Mouse (Mus musculus): Measurements from ENCODE around the gene Zfp131. TPM values are rescaled to one million over a fixed set of nuclear protein-coding genes. Genes with fewer than 3 reads are reported as not detected.
A peak's percentile ranks its signal among the peaks of the same experiment; 100 is the strongest.
"Not testable (repeated sequence)": the region's sequence is repeated elsewhere in the genome, so short reads cannot be mapped to it uniquely, and the experiment has no call there.

Gene Zfp131
- polyA plus RNA-seq (2014; fragmentation: Nextera tagmentation; extraction: Ambion mirVana): 44.2 and 49.4 TPM in 2 replicates

DNA sequence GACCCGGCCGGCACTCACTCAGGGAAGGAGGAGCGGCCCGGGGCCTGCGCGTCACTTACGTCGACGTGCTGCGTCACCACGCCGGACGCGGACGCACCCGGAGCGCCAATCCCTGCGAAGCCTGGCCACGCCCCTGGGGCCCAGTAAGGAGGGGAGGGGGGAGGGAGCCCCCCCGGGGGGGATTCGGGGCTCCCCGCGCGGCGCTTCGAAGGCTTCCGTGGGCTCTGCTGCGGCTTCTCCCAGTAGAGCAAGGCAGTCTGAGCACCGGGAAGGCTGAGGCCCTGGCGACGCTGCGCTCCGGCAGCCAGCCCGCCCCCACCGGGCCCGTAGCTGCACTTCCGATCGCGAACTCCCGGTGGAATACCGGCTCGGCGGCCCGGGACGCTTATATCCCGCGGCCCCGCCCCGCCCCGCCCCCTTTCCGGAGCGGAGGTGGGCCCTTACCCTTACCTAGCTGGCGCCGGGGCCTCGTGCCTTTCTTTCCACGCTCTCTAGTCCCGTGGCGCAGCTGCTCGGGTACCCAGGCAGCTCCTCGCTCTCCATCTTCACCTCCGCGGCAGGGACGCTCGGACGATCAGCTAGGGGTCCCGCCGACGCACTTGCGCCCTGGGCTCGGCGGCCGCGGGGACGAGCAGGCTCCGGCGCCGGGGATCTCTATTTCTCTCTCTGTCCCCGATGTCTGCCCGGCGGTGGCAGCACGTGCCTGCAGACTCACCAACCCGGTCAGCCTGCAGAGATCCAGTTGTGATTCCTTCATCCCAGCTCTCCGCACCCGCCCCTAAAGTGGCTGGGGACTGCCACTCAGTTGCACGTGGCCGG, at the start of gene Zfp131:
Zfp131 (minus strand) TSS at position 129 of the 819 bp plus-strand sequence.
- peak within 1 kb of the TSS; percentile 85 for H3K4me3 ChIP-seq (ENCODE audit: low read depth, low read length)
- H3K36me3 ChIP-seq (ENCODE audit: control insufficient read depth, insufficient read depth, low read length): peaks cover 9% of the 10 kb centered on the region
- peak; percentile 97 for ATAC-seq (ENCODE audit: low FRiP score)
- peak within 1 kb of the TSS; percentile 89 for H3K9ac ChIP-seq (ENCODE audit: low read length)
- peak; percentile 100 for DNase-seq (ENCODE audit: low spot score, missing footprints)
- H3K4me1 ChIP-seq (ENCODE audit: control insufficient read depth, insufficient read depth, low read length): peaks cover 15% of the 10 kb centered on the region
- WGBS: 0% methylated on average over 74 of the region's 86 CpGs
- no peaks in the 10 kb centered on the region for H3K9me3 ChIP-seq (ENCODE audit: control insufficient read depth, low read length)
- H3K27ac ChIP-seq (ENCODE audit: low read depth, low read length): peak within 1 kb of the TSS; percentile 89
- H3K27me3 ChIP-seq (ENCODE audit: control insufficient read depth, insufficient read depth, low read length): no peaks in the 10 kb centered on the region
- peak within 1 kb of the TSS; percentile 72 for H3K4me2 ChIP-seq

DNA sequence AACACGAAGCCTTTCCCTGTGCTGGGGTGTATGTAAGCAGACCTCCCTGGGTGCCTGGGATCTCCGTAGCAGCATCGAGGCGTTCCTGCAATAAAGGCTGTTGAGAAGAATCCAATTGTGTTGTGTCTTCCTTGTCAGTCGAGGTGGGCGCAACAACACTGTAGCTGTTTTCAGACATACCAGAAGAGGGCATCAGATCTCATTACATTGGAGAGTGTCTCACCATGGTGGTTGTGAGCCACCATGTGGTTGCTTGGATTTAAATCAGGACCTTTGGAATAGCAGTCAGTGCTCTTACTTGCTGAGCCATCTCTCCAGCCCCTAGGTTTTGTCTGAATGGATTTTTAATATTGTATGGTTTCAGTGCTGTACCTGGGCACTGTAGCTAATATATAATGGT, 49.3 kb upstream of the Zfp131 start:
- not testable (repeated sequence) for DNase-seq (ENCODE audit: low spot score, missing footprints); H3K4me1 ChIP-seq (ENCODE audit: control insufficient read depth, insufficient read depth, low read length); H3K4me2 ChIP-seq; H3K9me3 ChIP-seq (ENCODE audit: control insufficient read depth, low read length); H3K4me3 ChIP-seq (ENCODE audit: low read depth, low read length); H3K27me3 ChIP-seq (ENCODE audit: control insufficient read depth, insufficient read depth, low read length); H3K36me3 ChIP-seq (ENCODE audit: control insufficient read depth, insufficient read depth, low read length); H3K27ac ChIP-seq (ENCODE audit: low read depth, low read length); H3K9ac ChIP-seq (ENCODE audit: low read length)
- WGBS: 29% methylated on average over 6 of the region's 6 CpGs
- 0 out of 2 replicates have a peak, but pooled peaks have one; percentile 29 for ATAC-seq (ENCODE audit: low FRiP score)

DNA sequence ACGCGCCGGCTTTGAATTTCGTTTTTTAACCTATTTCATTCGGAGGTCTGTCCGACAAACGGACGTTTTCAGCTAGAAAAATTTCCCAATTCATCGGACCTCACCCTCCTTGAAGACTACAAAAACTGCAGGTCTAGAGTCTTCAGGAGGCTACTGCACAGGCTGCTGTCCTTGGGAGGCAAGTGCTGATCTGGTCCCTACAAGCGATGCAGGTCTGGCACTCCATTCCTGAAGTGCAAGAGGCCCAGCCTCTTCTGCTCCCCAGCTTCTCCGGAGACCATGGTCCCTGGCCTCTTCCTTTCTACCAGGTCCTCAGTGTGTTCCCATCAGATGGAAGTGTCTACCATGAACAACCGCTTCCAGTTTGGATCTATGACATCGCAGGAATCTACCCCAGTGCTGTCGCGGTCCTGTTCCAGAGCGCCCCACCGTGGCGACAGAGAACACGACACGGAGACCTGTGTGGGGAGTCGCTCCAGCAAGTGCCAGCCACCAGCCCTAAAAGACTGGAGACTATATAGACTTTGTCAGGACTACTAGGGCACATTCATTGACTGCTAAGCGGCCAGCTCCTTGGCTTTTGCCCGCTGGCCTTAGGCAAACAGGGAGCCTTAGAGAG, 47.1 kb upstream of the Zfp131 start:
- ATAC-seq (ENCODE audit: low FRiP score) (peak; percentile 53; the same call in 1 of the 2 replicates), DNase-seq (ENCODE audit: low spot score, missing footprints) (peak; percentile 90)
- not testable (repeated sequence) for H3K4me2 ChIP-seq; H3K27me3 ChIP-seq (ENCODE audit: control insufficient read depth, insufficient read depth, low read length); H3K36me3 ChIP-seq (ENCODE audit: control insufficient read depth, insufficient read depth, low read length); H3K4me1 ChIP-seq (ENCODE audit: control insufficient read depth, insufficient read depth, low read length); H3K4me3 ChIP-seq (ENCODE audit: low read depth, low read length); H3K9me3 ChIP-seq (ENCODE audit: control insufficient read depth, low read length); H3K27ac ChIP-seq (ENCODE audit: low read depth, low read length); H3K9ac ChIP-seq (ENCODE audit: low read length)
- WGBS: 4% methylated on average over 14 of the region's 23 CpGs

DNA sequence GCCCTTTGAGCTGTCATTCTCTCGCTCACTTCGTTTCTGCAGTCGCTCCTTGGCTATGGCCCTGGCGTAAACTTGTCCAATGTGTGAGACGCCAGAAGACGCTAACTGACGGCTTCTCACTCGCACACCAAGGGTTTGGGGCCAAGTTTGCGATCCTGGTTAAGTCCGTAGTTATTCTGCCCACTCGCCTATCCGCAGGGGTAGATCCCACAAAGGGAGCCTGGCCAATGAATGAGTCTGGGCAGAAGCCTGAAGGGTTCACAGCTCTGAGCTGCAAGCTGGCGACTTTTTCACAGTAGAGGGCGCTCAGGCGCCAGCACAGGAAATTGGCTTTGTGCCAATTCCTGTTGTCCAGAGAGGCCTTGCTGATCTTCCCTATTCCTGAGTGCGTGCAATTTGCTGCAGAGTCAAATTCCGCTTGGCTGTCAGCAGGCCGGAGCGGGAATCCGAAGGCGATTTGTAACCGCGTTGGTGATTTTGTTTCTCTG, 45.7 kb upstream of the Zfp131 start:
- DNase-seq (ENCODE audit: low spot score, missing footprints) (peak; percentile 92), ATAC-seq (ENCODE audit: low FRiP score) (peak; percentile 84)
- 12% methylated on average over 23 of the region's 23 CpGs for WGBS
- H3K36me3 ChIP-seq (ENCODE audit: control insufficient read depth, insufficient read depth, low read length); H3K4me1 ChIP-seq (ENCODE audit: control insufficient read depth, insufficient read depth, low read length); H3K4me3 ChIP-seq (ENCODE audit: low read depth, low read length); H3K27ac ChIP-seq (ENCODE audit: low read depth, low read length); H3K9me3 ChIP-seq (ENCODE audit: control insufficient read depth, low read length); H3K9ac ChIP-seq (ENCODE audit: low read length); H3K27me3 ChIP-seq (ENCODE audit: control insufficient read depth, insufficient read depth, low read length): not testable (repeated sequence)
- peak overlapping the region; percentile 34 for H3K4me2 ChIP-seq

DNA sequence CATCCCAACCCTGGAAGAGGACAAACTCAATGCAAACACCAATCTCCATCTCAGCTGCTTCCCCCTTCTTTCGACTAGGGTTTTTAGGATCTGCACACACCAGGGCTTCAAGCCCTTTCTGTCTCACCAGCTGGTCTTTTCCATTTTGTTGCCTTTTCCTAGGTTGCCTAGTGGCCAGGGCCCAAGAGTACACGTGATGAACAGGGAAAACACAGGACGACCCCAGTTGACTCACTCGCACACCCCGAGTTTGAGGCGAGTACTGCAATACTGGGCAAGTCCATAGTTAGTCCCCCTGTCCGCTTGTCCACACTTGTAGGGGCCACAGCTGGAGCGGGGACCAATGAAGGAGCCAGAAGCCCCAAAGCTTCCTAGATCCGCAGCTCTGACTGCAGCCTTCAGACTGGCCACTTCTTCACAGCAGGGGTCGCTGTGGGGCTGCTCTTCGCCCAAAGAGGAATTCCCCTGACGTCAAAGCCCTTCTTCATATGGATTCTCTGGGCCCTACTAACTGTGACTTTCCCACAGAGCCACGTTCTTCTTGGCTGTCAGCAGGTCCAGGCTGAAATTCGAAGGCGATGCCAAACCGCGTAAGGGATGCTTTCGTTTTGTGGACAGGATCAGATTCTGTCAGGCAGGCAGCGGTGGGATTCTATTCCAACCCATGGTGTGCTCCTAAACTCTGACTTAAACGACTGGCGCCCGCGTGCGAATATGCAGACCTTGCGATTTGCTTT, 44.8 kb upstream of the Zfp131 start, which contains the start of gene D13Ertd608e:
D13Ertd608e (plus strand) TSS at position 687 of the 737 bp plus-strand sequence.
- H3K36me3 ChIP-seq (ENCODE audit: control insufficient read depth, insufficient read depth, low read length): not testable (repeated sequence)

DNA sequence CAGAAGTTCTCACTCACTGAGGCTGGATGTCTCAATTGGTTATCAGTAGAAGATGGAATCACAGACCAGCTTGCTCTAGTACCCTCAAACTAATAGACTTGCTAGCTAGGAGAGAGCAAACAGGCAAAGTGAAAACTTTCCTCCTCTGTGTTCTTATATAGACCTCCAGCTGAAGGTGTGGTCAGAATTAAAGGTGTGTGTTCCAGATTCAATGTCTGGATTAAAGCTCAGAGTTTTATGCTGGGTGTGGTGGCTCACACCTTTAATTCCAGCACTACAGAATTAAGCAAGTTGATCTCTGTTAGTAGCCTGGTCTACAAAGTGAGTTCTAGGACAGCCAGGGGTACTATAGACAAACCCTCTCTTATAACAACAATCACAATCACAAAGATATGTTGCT, 39.4 kb upstream of the Zfp131 start, which contains the start of gene AF067063:
AF067063 (minus strand) TSS at position 101 of the 400 bp plus-strand sequence.
- H3K9me3 ChIP-seq (ENCODE audit: control insufficient read depth, low read length); ATAC-seq (ENCODE audit: low FRiP score); H3K9ac ChIP-seq (ENCODE audit: low read length); H3K27ac ChIP-seq (ENCODE audit: low read depth, low read length); DNase-seq (ENCODE audit: low spot score, missing footprints); H3K36me3 ChIP-seq (ENCODE audit: control insufficient read depth, insufficient read depth, low read length); H3K4me3 ChIP-seq (ENCODE audit: low read depth, low read length); H3K4me2 ChIP-seq; H3K27me3 ChIP-seq (ENCODE audit: control insufficient read depth, insufficient read depth, low read length); H3K4me1 ChIP-seq (ENCODE audit: control insufficient read depth, insufficient read depth, low read length): not testable (repeated sequence)

More for the DNA sequence above, 44.8 kb upstream of the Zfp131 start, which contains the start of gene D13Ertd608e:
- H3K4me1 ChIP-seq (ENCODE audit: control insufficient read depth, insufficient read depth, low read length); H3K27ac ChIP-seq (ENCODE audit: low read depth, low read length); H3K9ac ChIP-seq (ENCODE audit: low read length); H3K4me3 ChIP-seq (ENCODE audit: low read depth, low read length); H3K9me3 ChIP-seq (ENCODE audit: control insufficient read depth, low read length); H3K27me3 ChIP-seq (ENCODE audit: control insufficient read depth, insufficient read depth, low read length): not testable (repeated sequence)
- WGBS: 17% methylated on average over 18 of the region's 25 CpGs
- DNase-seq (ENCODE audit: low spot score, missing footprints) (peak; percentile 92), ATAC-seq (ENCODE audit: low FRiP score) (peak; percentile 57)
- H3K4me2 ChIP-seq: peak within 1 kb of the TSS; percentile 34

DNA sequence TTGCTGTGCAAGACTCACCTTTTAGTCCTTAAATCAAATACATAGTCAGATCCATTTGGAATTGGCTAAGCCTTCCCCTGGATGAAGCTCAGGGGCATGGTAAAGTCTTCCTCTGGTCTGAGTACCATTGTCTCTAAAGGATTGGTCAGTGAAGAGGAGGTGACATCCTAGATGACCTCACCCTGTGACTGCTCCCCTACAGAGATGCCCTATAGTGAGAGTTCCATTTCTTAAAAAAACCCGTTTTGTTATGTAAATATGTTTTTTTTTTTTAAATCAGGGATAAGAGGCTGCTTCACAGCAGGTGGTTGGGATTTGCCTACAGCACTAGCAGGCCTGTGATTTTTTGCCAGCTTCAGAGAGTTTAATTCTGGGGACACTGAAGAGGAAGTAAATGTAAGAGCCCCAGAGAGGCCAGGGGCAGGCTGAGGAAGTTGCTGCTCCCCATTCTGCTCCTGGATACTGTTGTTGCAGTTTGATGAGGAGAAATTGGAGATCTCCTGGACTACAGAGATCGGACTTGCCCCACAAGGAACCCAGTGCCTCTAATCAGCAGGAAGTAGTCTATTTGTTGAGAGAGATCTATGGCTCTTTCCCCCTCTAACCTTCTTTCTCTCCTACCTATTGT, 27.0 kb upstream of the Zfp131 start:
- Histone ChIP-seq H3K27me3 (ENCODE audit: control insufficient read depth, insufficient read depth, low read length) (no peaks in the 10 kb centered on the region), H3K4me2 (no peak overlapping the region), H3K9ac (ENCODE audit: low read length) (no peak overlapping the region), H3K27ac (ENCODE audit: low read depth, low read length) (no peak overlapping the region), H3K4me3 (ENCODE audit: low read depth, low read length) (no peak overlapping the region), H3K9me3 (ENCODE audit: control insufficient read depth, low read length) (no peaks in the 10 kb centered on the region), H3K4me1 (ENCODE audit: control insufficient read depth, insufficient read depth, low read length) (peaks cover 6% of the 10 kb centered on the region; the same call in 1 of the 2 replicates), H3K36me3 (ENCODE audit: control insufficient read depth, insufficient read depth, low read length) (no peaks in the 10 kb centered on the region)
- DNase-seq (ENCODE audit: low spot score, missing footprints): peak; percentile 82
- 11% methylated on average over 2 of the region's 2 CpGs for WGBS
- ATAC-seq (ENCODE audit: low FRiP score): peak; percentile 67; the same call in 1 of the 2 replicates

DNA sequence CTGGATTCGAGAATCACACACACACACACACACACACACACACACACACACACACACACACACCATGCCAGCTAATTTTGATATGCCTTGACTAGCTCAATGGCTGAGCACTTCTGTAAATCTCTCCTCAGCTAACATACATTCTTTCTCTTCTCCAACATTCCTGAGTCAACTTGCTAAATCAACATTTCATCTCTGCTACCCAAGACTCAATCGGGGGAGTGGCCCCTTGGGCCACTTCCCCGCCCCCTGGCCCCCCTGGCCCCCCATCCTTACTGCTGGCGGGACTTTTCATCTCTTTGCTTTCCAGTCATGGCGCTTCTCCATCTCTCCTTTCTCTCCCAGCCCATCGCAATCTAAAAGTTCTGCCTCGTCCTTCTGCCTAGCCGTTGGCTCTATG, 26.1 kb upstream of the Zfp131 start:
- no peak overlapping the region for H3K4me2 ChIP-seq
- DNase-seq (ENCODE audit: low spot score, missing footprints) (peak; percentile 69), ATAC-seq (ENCODE audit: low FRiP score) (no peak)
- WGBS: 51% methylated on average over 8 of the region's 8 CpGs
- no peaks in the 10 kb centered on the region for H3K9me3 ChIP-seq (ENCODE audit: control insufficient read depth, low read length)
- no peak overlapping the region for H3K27ac ChIP-seq (ENCODE audit: low read depth, low read length)
- peaks cover 6% of the 10 kb centered on the region; the same call in 1 of the 2 replicates for H3K4me1 ChIP-seq (ENCODE audit: control insufficient read depth, insufficient read depth, low read length)
- H3K9ac ChIP-seq (ENCODE audit: low read length): no peak overlapping the region
- H3K36me3 ChIP-seq (ENCODE audit: control insufficient read depth, insufficient read depth, low read length): no peaks in the 10 kb centered on the region
- H3K4me3 ChIP-seq (ENCODE audit: low read depth, low read length): no peak overlapping the region
- H3K27me3 ChIP-seq (ENCODE audit: control insufficient read depth, insufficient read depth, low read length): no peaks in the 10 kb centered on the region
